Mouse (Mus musculus): Measurements from ENCODE around the gene Tmem110. TPM values are rescaled to one million over a fixed set of nuclear protein-coding genes. Genes with fewer than 3 reads are reported as not detected.

Tmem110 gene
- 25.8 and 26.3 TPM in 2 replicates for polyA plus RNA-seq (2015; fragmentation: Nextera tagmentation; extraction: Ambion mirVana)

- no peaks in the 10 kb centered on the region for H3K36me3 ChIP-seq
Measured at GRCm38 (mm10) chr14:30825476-30826131, at the start of gene Tmem110. Gene Tmem110 (plus strand): TSS chr14:30825590.

GRCm38 (mm10) chr14:30784614-30785013 is 40.8 kb upstream of the Tmem110 start:
- Histone ChIP-seq H3K4me3 (replicated peaks) (no peak overlapping the region), H3K9me3 (replicated peaks) (no peaks in the 10 kb centered on the region), H3K4me2 (no peak overlapping the region), H3K27me3 (no peaks in the 10 kb centered on the region), H3K27ac (no peak overlapping the region), H3K9ac (no peak overlapping the region), H3K4me1 (no peaks in the 10 kb centered on the region), H3K36me3 (peaks cover 37% of the 10 kb centered on the region)
- no peak for ATAC-seq (replicated peaks; ENCODE audit: low FRiP score)
- 88% methylated on average over 6 of the region's 6 CpGs for WGBS

More at GRCm38 (mm10) chr14:30825476-30826131, at the start of gene Tmem110:
- peak within 1 kb of the TSS; percentile 88 for H3K27ac ChIP-seq
- WGBS = under 1% methylated on average over 64 of the region's 68 CpGs
- no peaks in the 10 kb centered on the region for H3K9me3 ChIP-seq (replicated peaks)
- H3K27me3 ChIP-seq = no peaks in the 10 kb centered on the region
- peak within 1 kb of the TSS; percentile 97 for H3K4me3 ChIP-seq (replicated peaks)
- peak within 1 kb of the TSS; percentile 92 for H3K9ac ChIP-seq
- H3K4me2 ChIP-seq = peak within 1 kb of the TSS; percentile 78
- H3K4me1 ChIP-seq = peaks cover 39% of the 10 kb centered on the region
- peak; percentile 96 for ATAC-seq (replicated peaks; ENCODE audit: low FRiP score)

DNA sequence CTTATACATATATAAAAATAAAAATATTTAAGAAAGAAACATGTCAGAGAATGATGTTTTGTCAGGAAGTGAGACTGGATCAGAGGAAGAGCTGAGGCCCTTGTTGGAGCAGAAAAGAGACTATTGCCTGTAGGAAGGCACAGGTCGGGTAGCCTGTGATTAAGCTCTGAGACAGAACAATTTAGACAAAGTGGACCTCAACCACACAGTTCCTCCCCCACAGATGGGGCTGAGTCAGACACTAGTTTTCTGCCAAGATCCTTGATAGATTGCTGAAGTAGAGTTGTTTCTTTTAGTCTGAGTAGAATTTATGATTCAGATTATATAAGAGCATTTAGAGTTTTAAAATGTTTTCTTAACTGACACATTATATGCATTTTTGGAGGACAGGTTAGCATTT is 35.9 kb upstream of the Tmem110 start:
- H3K4me3 ChIP-seq (replicated peaks) = no peak overlapping the region

DNA sequence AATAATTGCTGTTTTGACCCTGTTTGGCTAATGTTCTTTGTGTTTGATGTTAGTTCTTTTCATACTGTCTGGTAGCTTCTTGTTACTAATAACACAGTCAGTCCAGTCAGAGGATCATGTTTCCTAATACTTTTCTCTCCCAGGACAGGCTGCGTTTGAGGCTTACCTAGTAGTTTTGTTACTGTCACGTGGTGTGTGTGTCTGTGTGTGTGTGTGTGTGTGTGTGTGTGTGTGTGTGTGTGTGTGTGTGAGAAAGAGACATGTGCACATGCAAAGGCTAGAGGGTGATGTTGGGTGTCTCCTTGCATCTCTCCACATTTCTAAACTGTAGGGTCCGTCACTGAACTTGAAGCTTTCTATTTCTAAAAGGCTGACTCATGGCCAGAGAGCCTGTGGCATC is 32.5 kb upstream of the Tmem110 start:
- Histone ChIP-seq H3K9me3 (replicated peaks) (no peaks in the 10 kb centered on the region), H3K4me1 (no peaks in the 10 kb centered on the region), H3K4me3 (replicated peaks) (no peak overlapping the region), H3K27me3 (no peaks in the 10 kb centered on the region), H3K27ac (no peak overlapping the region), H3K36me3 (peaks cover 28% of the 10 kb centered on the region), H3K4me2 (no peak overlapping the region), H3K9ac (no peak overlapping the region)
- WGBS = 67% methylated on average over 3 of the region's 3 CpGs
- ATAC-seq (replicated peaks; ENCODE audit: low FRiP score) = no peak

More for the DNA sequence above, 35.9 kb upstream of the Tmem110 start:
- Histone ChIP-seq H3K27ac (no peak overlapping the region), H3K4me1 (no peaks in the 10 kb centered on the region), H3K27me3 (no peaks in the 10 kb centered on the region), H3K9ac (no peak overlapping the region), H3K9me3 (replicated peaks) (no peaks in the 10 kb centered on the region), H3K4me2 (no peak overlapping the region), H3K36me3 (peaks cover 40% of the 10 kb centered on the region)
- 54% methylated on average over 1 of the region's 1 CpGs for WGBS
- no peak for ATAC-seq (replicated peaks; ENCODE audit: low FRiP score)

GRCm38 (mm10) chr14:30801756-30802155 is 23.6 kb upstream of the Tmem110 start:
- Histone ChIP-seq H3K4me3 (replicated peaks) (no peak overlapping the region), H3K36me3 (peaks cover 32% of the 10 kb centered on the region), H3K4me1 (no peaks in the 10 kb centered on the region), H3K4me2 (no peak overlapping the region), H3K27me3 (no peaks in the 10 kb centered on the region), H3K9ac (no peak overlapping the region), H3K9me3 (replicated peaks) (no peaks in the 10 kb centered on the region), H3K27ac (no peak overlapping the region)
- 85% methylated on average over 2 of the region's 2 CpGs for WGBS
- no peak for ATAC-seq (replicated peaks; ENCODE audit: low FRiP score)

- H3K4me3 ChIP-seq (replicated peaks) = no peak overlapping the region
- 83% methylated on average over 3 of the region's 3 CpGs for WGBS
- no peak for ATAC-seq (replicated peaks; ENCODE audit: low FRiP score)
Measured at GRCm38 (mm10) chr14:30821136-30821535, 4.3 kb upstream of the Tmem110 start.

DNA sequence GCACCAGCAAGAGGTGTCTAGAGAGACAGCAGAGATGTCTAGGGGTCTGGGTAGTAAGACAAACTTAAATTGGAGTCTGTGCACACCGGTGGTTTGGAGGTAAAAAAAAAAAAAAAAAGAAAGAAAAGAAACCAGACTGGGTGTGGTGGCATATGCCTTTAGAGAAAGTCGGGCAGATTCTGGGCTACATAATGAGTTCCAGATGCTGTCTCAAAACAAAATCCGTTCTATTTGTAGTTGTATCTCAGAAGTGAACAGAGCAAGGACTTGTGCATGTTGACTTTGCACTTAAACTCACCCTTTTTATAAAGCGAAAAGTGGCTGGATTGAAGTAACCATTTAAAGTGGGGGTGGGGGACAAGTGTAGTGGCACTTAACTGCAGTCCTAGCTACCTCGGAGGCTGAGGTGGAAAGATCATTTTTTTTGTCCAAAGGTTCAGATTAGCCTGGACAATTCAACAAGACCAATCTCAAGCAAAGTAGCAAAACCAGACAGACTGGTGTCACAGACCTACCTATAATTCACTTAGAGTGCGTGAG is 864 bp upstream of the Tmem110 start:
- no peak overlapping the region for H3K4me2 ChIP-seq
- H3K36me3 ChIP-seq = peaks cover 7% of the 10 kb centered on the region
- H3K27ac ChIP-seq = 0 out of 2 replicates have a peak overlapping the region, but pooled peaks have one; percentile 88
- ATAC-seq (replicated peaks; ENCODE audit: low FRiP score) = no peak
- no peaks in the 10 kb centered on the region for H3K9me3 ChIP-seq (replicated peaks)
- 57% methylated on average over 6 of the region's 6 CpGs for WGBS
- no peak overlapping the region for H3K4me3 ChIP-seq (replicated peaks)
- H3K27me3 ChIP-seq = no peaks in the 10 kb centered on the region
- H3K9ac ChIP-seq = no peak overlapping the region
- H3K4me1 ChIP-seq = peaks cover 39% of the 10 kb centered on the region

More at GRCm38 (mm10) chr14:30821136-30821535, 4.3 kb upstream of the Tmem110 start:
- no peak overlapping the region for H3K27ac ChIP-seq
- H3K9me3 ChIP-seq (replicated peaks) = no peaks in the 10 kb centered on the region
- no peak overlapping the region for H3K9ac ChIP-seq
- H3K4me1 ChIP-seq = peaks cover 10% of the 10 kb centered on the region
- H3K4me2 ChIP-seq = no peak overlapping the region
- H3K27me3 ChIP-seq = no peaks in the 10 kb centered on the region
- peaks cover 36% of the 10 kb centered on the region for H3K36me3 ChIP-seq

DNA sequence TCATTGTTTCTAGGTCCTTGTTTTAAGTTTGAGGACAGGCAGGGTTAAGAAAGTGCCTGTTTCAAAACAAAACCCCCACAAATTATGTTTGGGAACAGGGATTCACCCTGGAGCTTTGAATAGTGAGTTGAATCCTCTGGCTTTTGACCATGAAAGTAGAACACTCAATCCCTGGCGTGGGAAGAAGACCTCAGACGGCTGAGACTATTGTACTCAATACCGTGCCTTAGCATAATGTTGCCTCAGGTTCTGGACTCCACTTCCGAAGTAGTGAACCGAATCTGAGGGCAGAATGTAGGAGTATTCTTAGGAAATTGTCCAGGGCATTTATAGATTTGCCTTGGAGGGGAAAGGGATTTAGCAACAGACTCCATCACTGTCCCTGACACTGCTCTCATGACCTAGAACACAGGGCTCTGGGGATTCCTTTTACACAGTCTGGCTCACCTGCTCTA is 342 bp upstream of the Tmem110 start:
- H3K27ac ChIP-seq = peak overlapping the region; percentile 88
- H3K4me1 ChIP-seq = peaks cover 39% of the 10 kb centered on the region
- no peaks in the 10 kb centered on the region for H3K9me3 ChIP-seq (replicated peaks)
- 27% methylated on average over 5 of the region's 5 CpGs for WGBS
- no peaks in the 10 kb centered on the region for H3K27me3 ChIP-seq
- no peak overlapping the region for H3K9ac ChIP-seq
- peak; percentile 27; the same call in 1 of the 2 replicates for ATAC-seq (replicated peaks; ENCODE audit: low FRiP score)
- peaks cover 2% of the 10 kb centered on the region; the same call in 1 of the 2 replicates for H3K36me3 ChIP-seq
- H3K4me3 ChIP-seq (replicated peaks) = peak overlapping the region; percentile 97
- peak overlapping the region; percentile 78 for H3K4me2 ChIP-seq

DNA sequence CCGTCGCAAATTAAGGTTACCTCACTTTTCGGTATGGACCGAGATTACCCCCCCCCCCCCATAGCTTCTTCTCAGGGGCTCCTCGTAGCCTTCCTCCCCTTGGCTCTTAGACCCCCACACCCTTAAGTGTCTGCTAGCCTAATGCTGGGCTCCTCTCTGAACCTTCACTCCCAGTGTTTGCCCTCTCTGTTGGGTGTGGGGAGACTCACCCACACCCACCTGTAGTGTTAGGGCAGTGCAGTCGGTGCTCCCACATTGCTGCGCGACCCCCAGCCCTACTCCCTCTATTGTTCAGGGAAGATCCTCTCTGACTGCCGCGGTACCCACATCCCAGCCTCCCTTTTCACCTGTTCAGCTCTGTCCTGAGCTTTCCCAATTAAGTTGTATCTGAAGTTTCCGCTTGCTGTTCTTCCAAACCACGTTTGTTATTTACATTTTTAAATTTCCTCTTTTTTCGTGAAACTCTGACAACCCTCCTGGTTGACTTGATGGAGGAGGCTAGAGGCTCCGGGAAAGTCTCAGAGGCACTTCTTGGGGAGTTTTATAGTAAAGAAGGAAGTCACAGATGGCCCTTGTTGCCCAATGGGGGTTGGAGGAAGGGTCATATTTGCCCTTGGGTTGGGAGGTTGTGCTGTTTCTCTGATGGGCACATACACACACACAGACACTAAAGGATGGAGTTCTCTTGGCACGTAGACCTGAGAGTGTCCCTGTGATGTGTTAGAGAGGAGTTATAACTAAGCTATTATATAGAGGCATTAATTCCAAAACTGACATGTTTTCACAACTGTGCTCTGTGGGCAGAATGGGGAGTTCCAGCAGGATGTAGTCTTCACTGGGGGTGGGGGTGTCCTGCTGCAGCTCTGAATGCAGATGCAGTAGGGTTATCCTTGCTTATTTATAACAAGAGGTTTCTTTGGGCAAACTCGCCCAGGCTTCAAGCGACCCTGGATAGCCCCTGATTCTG is 1.1 kb downstream of the Tmem110 start:
- H3K4me1 ChIP-seq = peaks cover 39% of the 10 kb centered on the region
- H3K36me3 ChIP-seq = no peaks in the 10 kb centered on the region
- no peaks in the 10 kb centered on the region for H3K9me3 ChIP-seq (replicated peaks)
- peak; percentile 27 for ATAC-seq (replicated peaks; ENCODE audit: low FRiP score)
- H3K9ac ChIP-seq = peak overlapping the region; percentile 92
- H3K4me2 ChIP-seq = peak overlapping the region; percentile 78
- 16% methylated on average over 17 of the region's 17 CpGs for WGBS
- H3K27me3 ChIP-seq = no peaks in the 10 kb centered on the region
- H3K4me3 ChIP-seq (replicated peaks) = peak overlapping the region; percentile 97
- no peak overlapping the region for H3K27ac ChIP-seq

DNA sequence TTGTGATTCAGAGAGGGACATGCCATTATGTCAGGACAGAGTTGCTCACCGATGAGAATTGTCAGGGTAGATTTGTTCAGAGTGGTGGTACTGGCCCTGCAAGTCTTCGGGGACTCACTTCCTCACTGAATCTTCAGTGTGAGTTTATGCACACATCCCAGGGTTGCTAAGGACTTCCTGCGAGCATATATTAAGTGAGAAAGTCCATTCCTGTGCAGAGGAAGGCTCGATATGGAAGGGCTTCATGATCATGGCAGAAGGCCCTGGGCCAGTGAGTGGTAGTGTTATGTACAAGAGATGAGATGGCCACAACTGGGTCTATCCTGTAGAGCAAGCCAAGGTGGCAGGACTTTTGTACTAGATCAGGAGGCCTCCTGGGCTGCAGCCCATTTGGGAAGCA is 2.1 kb downstream of the Tmem110 start:
- no peaks in the 10 kb centered on the region for H3K36me3 ChIP-seq
- no peak overlapping the region for H3K4me3 ChIP-seq (replicated peaks)
- 69% methylated on average over 4 of the region's 4 CpGs for WGBS
- peaks cover 39% of the 10 kb centered on the region for H3K4me1 ChIP-seq
- ATAC-seq (replicated peaks; ENCODE audit: low FRiP score) = no peak
- no peak overlapping the region for H3K27ac ChIP-seq
- no peak overlapping the region for H3K4me2 ChIP-seq
- no peaks in the 10 kb centered on the region for H3K9me3 ChIP-seq (replicated peaks)
- no peaks in the 10 kb centered on the region for H3K27me3 ChIP-seq
- no peak overlapping the region for H3K9ac ChIP-seq

DNA sequence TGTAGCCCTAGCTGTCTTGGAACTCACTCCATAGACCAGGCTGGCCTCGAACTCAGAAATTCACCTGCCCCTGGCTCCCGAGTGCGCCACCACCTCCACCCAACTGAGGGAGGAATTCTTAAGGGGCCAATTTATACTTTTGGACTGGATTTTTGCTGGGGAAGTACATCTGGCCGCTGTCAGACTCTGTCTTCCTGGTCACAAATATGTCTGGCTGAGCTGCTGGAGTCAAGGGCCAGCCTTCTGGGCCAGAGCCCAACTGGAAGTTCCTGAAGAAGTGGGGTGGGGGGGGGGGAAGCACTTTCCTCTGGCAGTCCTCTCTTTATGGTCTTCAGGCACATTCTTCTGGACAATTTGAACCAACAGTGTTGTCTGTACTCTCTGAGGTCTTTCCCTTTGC is 2.7 kb downstream of the Tmem110 start:
- no peaks in the 10 kb centered on the region for H3K27me3 ChIP-seq
- no peak overlapping the region for H3K4me3 ChIP-seq (replicated peaks)
- peaks cover 39% of the 10 kb centered on the region for H3K4me1 ChIP-seq
- 66% methylated on average over 4 of the region's 4 CpGs for WGBS
- no peak overlapping the region for H3K9ac ChIP-seq
- no peak overlapping the region for H3K4me2 ChIP-seq
- ATAC-seq (replicated peaks; ENCODE audit: low FRiP score) = no peak
- no peaks in the 10 kb centered on the region for H3K36me3 ChIP-seq
- H3K9me3 ChIP-seq (replicated peaks) = no peaks in the 10 kb centered on the region
- 0 out of 2 replicates have a peak overlapping the region, but pooled peaks have one; percentile 16 for H3K27ac ChIP-seq
